Mouse (Mus musculus) ES-E14 (cell line): ENCODE results near the gene Tbc1d10b.

Experiments
- CHD2 ChIP-seq: IDR thresholded peaks from 2 replicates; pipeline ENCODE4 v1.6.1; 2014; ENCODE audit warnings: mild to moderate bottlenecking, low read depth, low read length, inconsistent platforms
- HCFC1 ChIP-seq: IDR thresholded peaks from 2 replicates; pipeline ENCODE4 v1.6.1; 2012; ENCODE audit warnings: low read length, inconsistent platforms, borderline replicate concordance; ENCODE audit not compliant: insufficient read depth
- MAFK ChIP-seq: IDR thresholded peaks from 2 replicates; pipeline ENCODE4 v1.6.1; 2014; ENCODE audit warnings: mild to moderate bottlenecking, low read depth, low read length, inconsistent platforms; ENCODE audit not compliant: insufficient read depth
- ZNF384 ChIP-seq: IDR thresholded peaks from 2 replicates; pipeline ENCODE4 v1.6.1; 2012; ENCODE audit warnings: low read depth, low read length, inconsistent platforms

GRCm38 (mm10) chr7:127216307-127216706 lies 8.0 kb upstream of the Tbc1d10b start:
- no peak for TF ChIP-seq HCFC1
- TF ChIP-seq MAFK: no peak
- no peak for TF ChIP-seq CHD2
- no peak for TF ChIP-seq ZNF384
